In the genomic region with DNA sequence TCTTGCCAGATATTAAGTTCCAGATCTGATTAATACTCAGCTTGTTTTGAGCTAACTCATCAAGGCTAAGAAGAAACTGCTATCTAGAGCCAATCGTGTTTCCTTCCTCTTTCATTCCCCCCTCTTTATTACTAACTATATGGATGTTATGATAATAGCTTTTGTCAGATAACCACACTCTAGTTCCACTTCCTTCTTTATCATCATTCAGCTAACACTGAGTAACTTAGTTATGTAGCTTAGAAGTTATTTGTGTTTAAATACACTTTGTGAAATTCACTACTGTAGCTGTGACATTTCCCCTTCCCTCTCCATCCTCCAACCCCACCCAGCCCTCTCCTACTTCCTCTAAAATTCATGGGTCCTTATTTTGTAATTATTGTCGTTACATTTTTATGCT, we compare ENCODE assay signal across 29 mouse cellular contexts.
A peak's percentile ranks its signal among the peaks of the same experiment; 100 is the strongest.
DNase-seq lines count a peak whose midpoint lies in the region; ATAC-seq lines count a peak whose summit lies in the region.
"Had no signal": no experiment of that assay in that cellular context is flagged by ENCODE, and none has a peak within 500 bp of the region (broad histone marks: within the 10 kb centered on the region; RNA-seq: fewer than 3 reads in every experiment).

No protein-coding gene starts in this region.

- H3K79me2 ChIP-seq in macrophage (ENCODE audit: inconsistent target), result no peaks in the 10 kb centered on the region

- no peaks in the 10 kb centered on the region for H3K4me1 ChIP-seq in intestine, embryonic 16.5 days (ENCODE audit: control insufficient read depth, insufficient read depth, low read length)
- H3K4me1 ChIP-seq: heart, embryonic 15.5 days had no signal

- 7% methylated on average over 2 of the region's 2 CpGs for WGBS in macrophage (ENCODE audit: missing documents)
- WGBS in intestine, embryonic 16.5 days, result 71% methylated on average over 2 of the region's 2 CpGs

- no peaks in the 10 kb centered on the region for H3K27me3 ChIP-seq in intestine, embryonic 16.5 days (replicated peaks; ENCODE audit: control insufficient read depth, insufficient read depth, low read length)
- H3K27me3 ChIP-seq: embryonic facial prominence, embryonic 12.5 days; embryonic facial prominence, embryonic 15.5 days; heart, embryonic 12.5 days; Patski had no signal

- DNase-seq in A20 (ENCODE audit: low read depth, low spot score), result peak; percentile 61
- DNase-seq in left cerebral cortex, postnatal 10 days (ENCODE audit: extremely low spot score in 1 of 2, low spot score in 2 of 2), result no peak
- no peak for DNase-seq in Muller cell, postnatal 12 days (ENCODE audit: inconsistent ontology term)
- DNase-seq in lung, adult 18-20 months, result no peak
- DNase-seq: adrenal gland, postnatal 10 days; adrenal gland, postnatal 36 days; cerebellum, adult 11-12 months; cerebellum, adult 8-10 months; cerebellum, postnatal 14 days; forebrain, postnatal 0 days; gastrocnemius, adult 2 months; gastrocnemius, postnatal 14 days; heart, adult 18-20 months; heart, postnatal 10 days; heart, postnatal 36 days had no signal

- no peaks in the 10 kb centered on the region; the same call in 1 of the 2 replicates for H3K9me3 ChIP-seq in intestine, embryonic 16.5 days (ENCODE audit: control insufficient read depth, low read length)
- H3K9me3 ChIP-seq: embryonic facial prominence, embryonic 12.5 days; embryonic facial prominence, embryonic 15.5 days had no signal

- H3K4me3 ChIP-seq in macrophage (ENCODE audit: inconsistent target), result no peak overlapping the region
- no peak overlapping the region for H3K4me3 ChIP-seq in intestine, embryonic 16.5 days (ENCODE audit: low read length)
- H3K4me3 ChIP-seq: embryonic facial prominence, embryonic 12.5 days; embryonic facial prominence, embryonic 15.5 days; gastrocnemius, adult 2 months; heart, embryonic 12.5 days; heart, embryonic 15.5 days had no signal

- H3K27ac ChIP-seq in macrophage, result peak overlapping the region; percentile 8; the same call in 1 of the 2 replicates
- no peak overlapping the region for H3K27ac ChIP-seq in intestine, embryonic 16.5 days (ENCODE audit: low read length)
- H3K27ac ChIP-seq: embryonic facial prominence, embryonic 12.5 days; embryonic facial prominence, embryonic 15.5 days; gastrocnemius, adult 2 months; heart, embryonic 15.5 days; hindbrain, embryonic 14.5 days; hindbrain, postnatal 0 days had no signal

- intact Hi-C loops in left cerebral cortex, postnatal 10 days (cut with DNase I), result no loop called here

- H3K36me3 ChIP-seq in macrophage (ENCODE audit: inconsistent target), result no peaks in the 10 kb centered on the region
- no peaks in the 10 kb centered on the region for H3K36me3 ChIP-seq in intestine, embryonic 16.5 days (ENCODE audit: control insufficient read depth, insufficient read depth, low read length)
- H3K36me3 ChIP-seq: embryonic facial prominence, embryonic 12.5 days; embryonic facial prominence, embryonic 15.5 days; heart, embryonic 12.5 days; heart, embryonic 15.5 days had no signal

- peak; percentile 90 for ATAC-seq in common myeloid progenitor, adult 5-6 weeks (replicated peaks; ENCODE audit: low read depth, poor library complexity, severe bottlenecking)
- peak; percentile 50 for ATAC-seq in monocyte, adult 5-6 weeks (replicated peaks; ENCODE audit: insufficient number of reproducible peaks, low FRiP score, low TSS enrichment, poor library complexity, severe bottlenecking)
- no peak for ATAC-seq in intestine, embryonic 16.5 days
- ATAC-seq: CD4-positive, CD25-positive, alpha-beta regulatory T cell, adult 4 months; forebrain, embryonic 14.5 days; forebrain, postnatal 0 days; hindbrain, postnatal 0 days; inflammation-experienced regulatory T-cells, adult 6 months; Patski had no signal

- H3K9ac ChIP-seq in intestine, embryonic 16.5 days (ENCODE audit: low read depth, low read length), result no peak overlapping the region
- H3K9ac ChIP-seq: embryonic facial prominence, embryonic 12.5 days; embryonic facial prominence, embryonic 15.5 days; forebrain, postnatal 0 days; heart, embryonic 12.5 days; heart, embryonic 15.5 days; hindbrain, embryonic 14.5 days had no signal

- H3K4me2 ChIP-seq in intestine, embryonic 16.5 days (ENCODE audit: low read depth, low read length), result no peak overlapping the region
- H3K4me2 ChIP-seq: embryonic facial prominence, embryonic 12.5 days; embryonic facial prominence, embryonic 15.5 days; heart, embryonic 12.5 days; heart, embryonic 15.5 days; hindbrain, embryonic 14.5 days had no signal
